Mouse (Mus musculus) liver, embryonic 14.5 days (tissue): ENCODE measurements at regions not wholly inside any gene's neighbourhood (a gene's known extent, or its start where the extent isn't known, plus 50 kb on each side); places are given as distances from the start of the nearest gene placed in this dataset.

ENCODE experiments used
- CTCF ChIP-seq: IDR thresholded peaks from 2 replicates; pipeline ENCODE4 v1.5.1; 2016; ENCODE audit warnings: antibody characterized with exemption, low read depth, control low read depth
- EP300 ChIP-seq: IDR thresholded peaks from 2 replicates; pipeline ENCODE4 v1.6.1; 2016; ENCODE audit warnings: antibody characterized with exemption, low read depth

DNA sequence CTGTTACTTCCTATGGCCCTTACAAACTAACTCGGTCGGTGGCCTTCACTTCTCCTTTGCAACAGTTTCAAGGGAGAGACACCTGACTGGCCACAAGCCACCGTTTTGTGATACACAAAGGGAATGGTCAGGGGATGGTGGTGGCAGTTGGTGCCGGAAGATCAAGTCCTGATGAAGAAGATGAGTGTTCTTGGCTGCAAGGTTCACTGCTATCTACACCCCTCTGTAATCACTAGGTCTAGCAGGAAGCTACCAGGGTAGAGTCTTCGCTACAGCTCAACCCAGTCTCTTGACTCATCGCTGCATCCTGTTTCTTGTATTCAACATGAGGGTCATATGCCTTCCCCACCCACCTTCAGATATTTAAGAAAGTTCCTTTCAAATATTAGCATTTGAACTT, 251.5 kb downstream of the Dhx15 start:
- TF ChIP-seq CTCF (no peak), EP300 (no peak)
